Mouse (Mus musculus) adrenal gland, adult 8-10 months (tissue): Measurements from ENCODE around the gene Rab5c. TPM values are rescaled to one million over a fixed set of nuclear protein-coding genes. Genes with fewer than 3 reads are reported as not detected.

Experiments used
- DNase-seq: peaks from one replicate; pipeline ENCODE4 v3.0.0; 2022
- total RNA-seq, 4 experiments: library from RNA; stranded (reverse); gene quantifications; 2 replicates each; pipeline ENCODE4 v1.2.4; 2022

Gene Rab5c
- total RNA-seq, 4 experiments from 2014 or later: 183 to 210 (median 190) TPM

DNA sequence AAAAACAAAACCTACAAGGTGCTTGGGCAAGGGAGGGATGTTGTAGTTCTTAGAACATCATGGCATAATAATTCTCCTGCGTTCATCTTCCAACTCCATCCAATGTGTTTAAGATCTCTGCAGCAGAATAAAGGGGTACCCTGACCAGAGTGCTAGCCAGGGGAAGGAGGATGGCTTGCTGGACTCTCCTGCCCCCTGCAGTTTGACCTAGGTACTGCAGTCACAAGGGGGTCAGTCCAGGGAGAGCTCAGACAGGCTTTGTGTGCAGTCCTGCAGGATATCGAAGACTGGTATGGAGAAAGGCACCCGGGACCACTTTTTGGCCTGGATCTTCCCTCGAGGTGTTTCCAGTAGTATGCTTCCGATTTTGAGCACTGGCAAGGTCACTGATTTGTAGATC is 43.1 kb downstream of the Rab5c start:
- DNase-seq: no peak

- DNase-seq: no peak
Measured at GRCm38 (mm10) chr11:100693154-100693553, 44.9 kb downstream of the Rab5c start.

- no peak for DNase-seq
Measured at GRCm38 (mm10) chr11:100692164-100692616, 45.8 kb downstream of the Rab5c start, which contains the start of gene Zfp385c. Gene Zfp385c (minus strand): TSS chr11:100692455.

DNA sequence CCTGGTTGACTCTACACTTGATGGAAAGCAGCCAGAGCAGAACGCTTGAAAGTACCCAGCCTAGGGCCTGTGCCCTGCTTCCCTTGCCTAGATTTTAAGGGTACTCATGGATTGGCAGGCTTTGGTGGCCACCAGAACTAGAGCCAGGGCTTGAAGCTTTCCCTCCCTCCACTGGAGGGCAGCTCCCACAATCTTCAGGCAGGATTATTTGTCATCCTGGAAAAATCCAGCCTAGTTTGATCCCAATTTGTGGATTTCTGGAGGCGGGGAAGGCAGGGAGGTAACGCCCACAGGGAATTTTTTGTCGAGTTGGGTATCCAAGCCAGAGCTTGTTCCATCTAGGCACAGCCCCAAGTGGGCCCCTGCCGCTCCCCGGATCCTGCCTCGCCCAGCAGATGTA is 47.6 kb downstream of the Rab5c start:
- no peak for DNase-seq

DNA sequence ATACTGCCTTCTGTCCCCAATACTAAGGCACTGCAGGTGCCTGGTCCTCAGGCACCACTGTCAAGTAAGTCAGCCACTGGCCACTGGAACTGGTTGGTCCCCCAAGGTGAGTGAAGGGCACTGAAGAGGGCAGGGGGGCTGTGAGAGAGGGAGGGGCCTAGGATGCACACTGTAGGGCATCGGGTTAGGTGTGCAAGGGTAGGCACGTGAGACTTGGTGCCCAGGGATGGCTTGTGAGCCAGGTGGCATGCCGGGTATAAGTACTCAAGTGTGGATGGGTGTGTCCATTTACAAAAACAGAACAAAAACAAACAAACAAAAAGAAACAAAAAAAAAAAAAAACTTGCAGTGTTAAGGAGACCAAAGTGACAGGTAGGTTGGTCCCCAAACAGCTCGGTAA is 49.6 kb downstream of the Rab5c start:
- DNase-seq: no peak

DNA sequence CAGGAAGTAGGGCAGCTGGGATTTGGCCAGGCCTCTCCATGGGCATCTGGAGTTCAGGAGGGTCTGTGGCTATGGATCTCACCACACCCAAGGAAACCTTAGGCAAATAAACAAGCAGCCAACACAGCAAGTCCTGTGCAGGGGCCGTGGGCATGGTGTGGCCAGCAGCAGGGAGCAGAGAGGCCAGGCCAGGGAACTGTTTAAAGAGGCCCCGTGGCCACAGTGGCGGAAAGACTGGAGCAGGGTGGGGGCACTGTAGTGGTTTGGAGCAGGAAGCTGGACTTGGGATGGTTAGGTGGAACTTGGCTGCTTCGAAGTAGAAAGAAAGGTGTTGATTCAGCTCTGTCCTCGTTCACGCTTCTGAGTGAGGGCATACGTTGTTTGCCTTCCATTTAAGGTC is 50.8 kb downstream of the Rab5c start:
- no peak for DNase-seq

DNA sequence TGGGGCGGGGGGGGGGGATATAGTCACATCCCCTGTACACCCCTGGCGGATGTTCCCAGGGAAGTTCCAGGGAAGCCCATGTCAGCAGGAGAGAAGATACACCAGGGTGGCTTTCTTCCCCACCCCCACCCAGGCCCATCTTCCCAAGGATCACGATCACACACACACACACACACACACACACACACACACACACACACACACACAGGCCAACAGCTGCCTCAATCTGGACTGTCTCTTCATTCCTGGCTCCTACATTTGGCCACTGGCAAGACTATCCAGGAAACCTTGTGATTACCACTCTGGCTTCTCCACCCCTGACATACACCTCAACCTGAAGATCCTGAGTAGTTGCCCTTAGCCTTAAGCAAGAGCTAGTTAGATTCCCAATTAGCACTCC is 52.6 kb downstream of the Rab5c start:
- no peak for DNase-seq

- no peak for DNase-seq
Measured at GRCm38 (mm10) chr11:100684084-100684483, 53.9 kb downstream of the Rab5c start.

DNA sequence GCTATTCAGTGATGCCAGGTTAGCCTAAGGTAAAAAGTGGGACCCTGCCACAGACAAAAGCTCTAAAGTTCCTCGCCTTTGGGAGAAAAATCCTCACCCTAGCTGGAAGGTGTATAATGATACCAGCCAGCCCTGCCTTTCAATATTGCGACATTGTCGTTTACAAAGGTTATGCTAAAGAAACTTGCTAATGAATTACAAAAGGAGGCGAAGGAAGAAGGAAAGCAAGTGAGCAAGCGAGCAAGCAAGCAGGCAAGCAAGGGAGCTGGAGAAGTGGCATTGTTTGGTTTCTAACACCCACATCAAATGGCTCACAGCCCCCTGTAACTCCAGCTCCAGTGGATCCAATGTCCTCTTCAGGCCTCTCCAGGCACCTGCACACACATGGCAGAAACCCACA is 55.5 kb downstream of the Rab5c start:
- no peak for DNase-seq

- DNase-seq: no peak
Measured at GRCm38 (mm10) chr11:100681826-100682225, 56.2 kb downstream of the Rab5c start.

GRCm38 (mm10) chr11:100677810-100678209 is 60.2 kb downstream of the Rab5c start:
- DNase-seq: no peak

GRCm38 (mm10) chr11:100673169-100673568 is 64.8 kb downstream of the Rab5c start:
- peak; percentile 41 for DNase-seq

- no peak for DNase-seq
Measured at GRCm38 (mm10) chr11:100671956-100672355, 66.1 kb downstream of the Rab5c start.

- no peak for DNase-seq
Measured at GRCm38 (mm10) chr11:100671049-100671448, 67.0 kb downstream of the Rab5c start.

Other genes starting within 250 kb of the Rab5c start
- gene Acly, start 210.2 kb downstream of the Rab5c start, total RNA-seq: 1,000 to 10,000 TPM; 1,202 to 1,723 (median 1,362) TPM
- 1 to 10 TPM; 4.4 to 6.4 (median 5.4) TPM for gene Ttc25, start 192.6 kb downstream of the Rab5c start, total RNA-seq
- 10 to 100 TPM; 47.5 to 85.0 (median 71.9) TPM for gene Cnp, start 163.3 kb downstream of the Rab5c start, total RNA-seq
- 10 to 100 TPM; 34.3 to 37.3 (median 36.7) TPM for gene Nkiras2, start 119.0 kb downstream of the Rab5c start, total RNA-seq
- gene Dnajc7, start 118.0 kb downstream of the Rab5c start, total RNA-seq: 100 to 1,000 TPM; 204 to 279 (median 249) TPM
- 1 to 10 TPM in 1 of 4 experiments, under 1 TPM in 3; 0.29 to 3.4 (median 0.66) TPM for gene Zfp385c, start 45.8 kb downstream of the Rab5c start, total RNA-seq
- gene Dhx58, start 33.9 kb downstream of the Rab5c start, total RNA-seq: 100 to 1,000 TPM in 1 of 4 experiments, 10 to 100 TPM in 3; 56.4 to 143 (median 79.7) TPM
- 10 to 100 TPM; 43.3 to 57.7 (median 52.2) TPM for gene Kat2a, start 25.8 kb downstream of the Rab5c start, total RNA-seq
- under 1 TPM in 1 of 4 experiments, not detected in 3; 0.59 TPM for gene Hspb9, start 24.4 kb downstream of the Rab5c start, total RNA-seq
- under 1 TPM; 0.15 to 0.31 (median 0.23) TPM for gene Kcnh4, start 21.7 kb upstream of the Rab5c start, total RNA-seq
- not detected for gene Hcrt, start 24.7 kb upstream of the Rab5c start, total RNA-seq
- gene Ghdc, start 32.7 kb upstream of the Rab5c start, total RNA-seq: 10 to 100 TPM; 23.1 to 26.4 (median 24.7) TPM
- gene Stat5b, start 112.5 kb upstream of the Rab5c start, total RNA-seq: 10 to 100 TPM; 64.5 to 92.1 (median 73.7) TPM
- 10 to 100 TPM; 30.6 to 60.4 (median 41.2) TPM for gene Stat5a, start 121.1 kb upstream of the Rab5c start, total RNA-seq
- gene Stat3, start 201.3 kb upstream of the Rab5c start, total RNA-seq: 100 to 1,000 TPM in 1 of 4 experiments, 10 to 100 TPM in 3; 84.0 to 116 (median 95.7) TPM
- gene Cavin1, start 232.7 kb upstream of the Rab5c start, total RNA-seq: 100 to 1,000 TPM; 321 to 363 (median 344) TPM